Mouse (Mus musculus) myocyte (in vitro differentiated cells): ENCODE data around the gene Shd. TPM values are rescaled to one million over a fixed set of nuclear protein-coding genes. Genes with fewer than 3 reads are reported as not detected.
"Not testable (repeated sequence)": the region's sequence is repeated elsewhere in the genome, so short reads cannot be mapped to it uniquely, and the experiment has no call there.

Source experiments
- H3K27me3 ChIP-seq: one replicate; pipeline ENCODE4 v1.6.1; 2011; ENCODE audit not compliant: control insufficient read depth, insufficient read depth, insufficient read length
- H3K36me3 ChIP-seq: one replicate; pipeline ENCODE4 v1.6.1; 2011; ENCODE audit not compliant: control insufficient read depth, insufficient read depth
- H3K4me2 ChIP-seq: one replicate; pipeline ENCODE4 v1.6.1; 2011; ENCODE audit warnings: low read depth, control low read depth
- H3K4me3 ChIP-seq: one replicate; pipeline ENCODE4 v1.5.1; 2011; ENCODE audit warnings: mild to moderate bottlenecking, control low read depth, moderate library complexity
- H3K79me2 ChIP-seq: one replicate; pipeline ENCODE4 v1.6.1; 2011; ENCODE audit not compliant: control insufficient read depth, insufficient read depth
- H3ac ChIP-seq: one replicate; pipeline ENCODE4 v1.6.1; 2011; ENCODE audit not compliant: control insufficient read depth, insufficient read length
- CEBPB ChIP-seq: IDR thresholded peaks from 2 replicates; pipeline ENCODE4 v1.6.1; 2011; ENCODE audit warnings: mild to moderate bottlenecking, moderate library complexity; ENCODE audit not compliant: poor library complexity, insufficient read depth, severe bottlenecking
- E2F4 ChIP-seq: IDR thresholded peaks from one replicate; pipeline ENCODE4 v1.6.1; 2011; ENCODE audit warnings: mild to moderate bottlenecking, control low read depth, moderate library complexity; ENCODE audit not compliant: insufficient read depth
- MAX ChIP-seq: IDR thresholded peaks from one replicate; pipeline ENCODE4 v1.6.1; 2011; ENCODE audit warnings: low read depth, mild to moderate bottlenecking, control low read depth
- MYOD1 ChIP-seq, 3 experiments: IDR thresholded peaks; one replicate each; pipeline ENCODE4 v1.6.1; 2011; ENCODE audit warnings: control low read depth in 2 of 3, low read depth in 2 of 3, mild to moderate bottlenecking in 2 of 3, moderate library complexity in 1 of 3; ENCODE audit not compliant: insufficient read length in 2 of 3, control insufficient read depth in 1 of 3
- MYOG ChIP-seq, 3 experiments: IDR thresholded peaks; one replicate each; pipeline ENCODE4 v1.6.1; 2011; ENCODE audit warnings: control low read depth in 2 of 3, low read depth in 2 of 3, mild to moderate bottlenecking in 2 of 3; ENCODE audit not compliant: insufficient read length in 2 of 3, control insufficient read depth in 1 of 3, insufficient read depth in 1 of 3
- POLR2A ChIP-seq: IDR thresholded peaks from one replicate; pipeline ENCODE4 v1.6.1; 2011; ENCODE audit warnings: low read depth, mild to moderate bottlenecking, control low read depth, moderate library complexity; ENCODE audit not compliant: insufficient read length
- POLR2AphosphoS2 ChIP-seq: IDR thresholded peaks from one replicate; pipeline ENCODE4 v1.6.1; 2011; ENCODE audit warnings: low read depth, control low read depth; ENCODE audit not compliant: insufficient read length
- REST ChIP-seq: IDR thresholded peaks from one replicate; pipeline ENCODE4 v1.6.1; 2011; ENCODE audit warnings: mild to moderate bottlenecking, control low read depth, moderate library complexity; ENCODE audit not compliant: insufficient read depth, insufficient read length
- SRF ChIP-seq: IDR thresholded peaks from one replicate; pipeline ENCODE4 v1.6.1; 2011; ENCODE audit warnings: low read depth; ENCODE audit not compliant: control insufficient read depth, insufficient read length
- TCF12 ChIP-seq: IDR thresholded peaks from one replicate; pipeline ENCODE4 v1.6.1; 2011; ENCODE audit warnings: mild to moderate bottlenecking, control low read depth; ENCODE audit not compliant: poor library complexity, insufficient read depth, severe bottlenecking
- TCF3 ChIP-seq: IDR thresholded peaks from one replicate; pipeline ENCODE4 v1.6.1; 2011; ENCODE audit warnings: low read depth, control low read depth; ENCODE audit not compliant: insufficient read length
- USF1 ChIP-seq: IDR thresholded peaks from one replicate; pipeline ENCODE4 v1.6.1; 2011; ENCODE audit warnings: low read depth, mild to moderate bottlenecking, control low read depth, moderate library complexity
- polyA plus RNA-seq: library from polyadenylated mRNA; unstranded; fragments of >200 nt; fragmentation: generic; extraction: Trizol; gene quantifications from one replicate; pipeline ENCODE4 v1.2.1, GENCODE M21; 2012; ENCODE audit warnings: missing spikeins

Gene Shd
- polyA plus RNA-seq, 1 experiment: 0.13 TPM

GRCm38 (mm10) chr17:55944866-55945682 lies 25.2 kb upstream of the Shd start:
- not testable (repeated sequence) for H3K36me3 ChIP-seq, H3K27me3 ChIP-seq, H3K79me2 ChIP-seq
- Histone ChIP-seq H3ac (peak overlapping the region; percentile 78), H3K4me3 (peak overlapping the region; percentile 53), H3K4me2 (peak overlapping the region; percentile 80)
- peak; percentile 64 for TF ChIP-seq POLR2A
- TF ChIP-seq POLR2AphosphoS2: peak; percentile 67
- TF ChIP-seq MYOD1 (IDR thresholded peaks at IDR 0.05; ENCODE audit: control insufficient read depth in 1 of 3, insufficient read length in 2 of 3, low read depth in 2 of 3): peak in 1 of 3 experiments; percentile 1

- Histone ChIP-seq H3K27me3 (peaks cover 4% of the 10 kb centered on the region), H3K36me3 (no peaks in the 10 kb centered on the region), H3ac (peak overlapping the region; percentile 78), H3K79me2 (no peaks in the 10 kb centered on the region), H3K4me3 (peak overlapping the region; percentile 53), H3K4me2 (peak overlapping the region; percentile 80)
- TF ChIP-seq TCF12: no peak
- TF ChIP-seq E2F4: no peak
- no peak for TF ChIP-seq POLR2AphosphoS2
- no peak for TF ChIP-seq REST
- TF ChIP-seq CEBPB: no peak
- no peak for TF ChIP-seq POLR2A
These were observed 24.6 kb upstream of the Shd start for GRCm38 (mm10) chr17:55945696-55946095.

GRCm38 (mm10) chr17:55948647-55949046 lies 21.6 kb upstream of the Shd start:
- no peak for TF ChIP-seq MYOD1 (IDR thresholded peaks at IDR 0.05; ENCODE audit: control insufficient read depth in 1 of 3, insufficient read length in 2 of 3, low read depth in 2 of 3)
- TF ChIP-seq TCF12: no peak
- TF ChIP-seq TCF3: no peak
- no peak for TF ChIP-seq REST
- no peak for TF ChIP-seq E2F4
- TF ChIP-seq MYOG (IDR thresholded peaks at IDR 0.05; ENCODE audit: control insufficient read depth in 1 of 3, insufficient read depth in 1 of 3, insufficient read length in 2 of 3, low read depth in 2 of 3): no peak
- TF ChIP-seq USF1: no peak
- TF ChIP-seq CEBPB: no peak
- no peak for TF ChIP-seq SRF
- no peak for TF ChIP-seq MAX
- TF ChIP-seq POLR2A: no peak
- TF ChIP-seq POLR2AphosphoS2: no peak
- Histone ChIP-seq H3K4me3 (no peak overlapping the region), H3ac (no peak overlapping the region), H3K4me2 (no peak overlapping the region), H3K79me2 (no peaks in the 10 kb centered on the region), H3K36me3 (no peaks in the 10 kb centered on the region), H3K27me3 (peaks cover 22% of the 10 kb centered on the region)

- no peak within 1 kb of the TSS for H3ac ChIP-seq
- TF ChIP-seq MAX (no peak), SRF (no peak), REST (no peak), MYOG (IDR thresholded peaks at IDR 0.05; ENCODE audit: control insufficient read depth in 1 of 3, insufficient read depth in 1 of 3, insufficient read length in 2 of 3, low read depth in 2 of 3) (no peak), USF1 (no peak), POLR2AphosphoS2 (no peak), POLR2A (no peak), TCF3 (no peak), MYOD1 (IDR thresholded peaks at IDR 0.05; ENCODE audit: control insufficient read depth in 1 of 3, insufficient read length in 2 of 3, low read depth in 2 of 3) (no peak), CEBPB (no peak), TCF12 (no peak), E2F4 (no peak)
- H3K4me3 ChIP-seq: no peak within 1 kb of the TSS
- no peaks in the 10 kb centered on the region for H3K36me3 ChIP-seq
- H3K27me3 ChIP-seq: peaks cover 30% of the 10 kb centered on the region
- no peaks in the 10 kb centered on the region for H3K79me2 ChIP-seq
- H3K4me2 ChIP-seq: no peak within 1 kb of the TSS
These were observed 20.9 kb upstream of the Shd start, which contains the start of gene Zfp119b for GRCm38 (mm10) chr17:55949400-55949799. Gene Zfp119b, minus strand, starts transcription at chr17:55949500.

GRCm38 (mm10) chr17:55950601-55951000 lies 19.7 kb upstream of the Shd start:
- Histone ChIP-seq H3K27me3 (peaks cover 30% of the 10 kb centered on the region), H3K4me3 (no peak overlapping the region), H3K4me2 (no peak overlapping the region), H3K36me3 (no peaks in the 10 kb centered on the region), H3ac (no peak overlapping the region), H3K79me2 (no peaks in the 10 kb centered on the region)
- TF ChIP-seq TCF3: no peak
- no peak for TF ChIP-seq REST
- TF ChIP-seq MAX: no peak
- no peak for TF ChIP-seq POLR2A
- no peak for TF ChIP-seq SRF
- no peak for TF ChIP-seq TCF12
- TF ChIP-seq CEBPB: no peak
- TF ChIP-seq POLR2AphosphoS2: no peak
- TF ChIP-seq USF1: no peak
- TF ChIP-seq E2F4: no peak
- no peak for TF ChIP-seq MYOD1 (IDR thresholded peaks at IDR 0.05; ENCODE audit: control insufficient read depth in 1 of 3, insufficient read length in 2 of 3, low read depth in 2 of 3)
